Mouse (Mus musculus) spleen, postnatal 36 days (tissue): ENCODE data around the gene Stx3.

Experiments
- DNase-seq, 2 experiments: peaks; one replicate each; pipeline ENCODE4 v3.0.0; 2022; ENCODE audit warnings: low spot score in 2 of 2, mixed read lengths in 1 of 2

The Stx3 gene

DNA sequence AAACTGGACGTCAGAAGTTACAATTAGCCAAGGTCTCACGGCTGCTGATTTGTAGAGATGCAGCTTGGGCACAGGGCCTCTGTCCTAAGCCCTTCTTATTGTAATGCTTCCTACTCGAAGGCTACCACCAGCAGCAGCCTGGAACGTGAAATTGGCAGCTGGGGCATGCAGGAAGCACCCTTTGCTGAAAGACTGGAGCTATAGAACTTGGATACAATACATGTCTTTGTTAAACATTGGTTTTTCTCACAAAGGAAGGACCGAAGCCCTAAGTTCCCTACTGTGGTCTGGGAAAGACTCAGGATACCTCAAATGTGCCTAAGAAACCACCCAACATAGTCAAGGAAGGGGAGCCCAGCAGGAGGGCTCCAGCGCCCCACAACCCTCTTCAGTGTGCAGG lies 11.4 kb downstream of the Stx3 start:
- no peak for DNase-seq

DNA sequence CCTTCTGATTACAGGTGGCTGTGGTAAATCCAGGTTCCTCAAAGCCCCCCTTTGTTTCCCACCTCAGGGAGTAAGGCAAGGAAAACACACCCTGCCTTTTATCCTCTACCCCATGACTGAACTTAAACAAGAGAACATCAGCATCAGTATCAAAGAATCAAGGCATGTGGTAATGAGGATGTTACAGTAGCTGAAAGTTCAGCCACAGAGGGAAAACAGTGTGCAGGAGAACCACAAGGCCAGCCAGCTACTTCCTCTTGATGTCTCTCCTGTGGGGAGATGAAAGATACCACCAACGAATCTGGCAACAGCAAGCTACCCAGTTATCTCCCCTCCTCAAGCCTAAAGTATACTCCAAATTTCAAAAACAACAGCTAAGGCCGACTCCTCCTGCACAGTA lies 12.0 kb downstream of the Stx3 start:
- DNase-seq = peak; percentile 12 to 25

DNA sequence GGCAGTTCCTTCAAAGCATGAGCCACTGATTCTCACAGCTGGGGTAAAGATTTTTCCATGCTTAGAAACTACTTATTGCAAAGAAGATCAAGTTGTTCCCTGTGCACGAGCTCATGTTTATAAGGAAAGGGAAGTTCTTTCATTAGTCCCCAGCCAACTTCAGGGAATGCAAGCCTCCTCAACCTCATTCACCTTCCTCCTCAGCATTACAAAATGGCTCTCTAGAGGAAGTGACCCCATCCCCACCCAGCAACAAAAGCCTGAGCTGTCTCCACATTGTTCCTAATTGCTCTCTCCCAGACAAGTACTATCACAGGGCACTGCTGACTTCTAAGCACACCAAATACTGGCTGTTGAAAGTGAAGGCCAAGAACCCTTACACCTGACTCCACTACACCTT lies 14.8 kb downstream of the Stx3 start:
- no peak for DNase-seq

DNA sequence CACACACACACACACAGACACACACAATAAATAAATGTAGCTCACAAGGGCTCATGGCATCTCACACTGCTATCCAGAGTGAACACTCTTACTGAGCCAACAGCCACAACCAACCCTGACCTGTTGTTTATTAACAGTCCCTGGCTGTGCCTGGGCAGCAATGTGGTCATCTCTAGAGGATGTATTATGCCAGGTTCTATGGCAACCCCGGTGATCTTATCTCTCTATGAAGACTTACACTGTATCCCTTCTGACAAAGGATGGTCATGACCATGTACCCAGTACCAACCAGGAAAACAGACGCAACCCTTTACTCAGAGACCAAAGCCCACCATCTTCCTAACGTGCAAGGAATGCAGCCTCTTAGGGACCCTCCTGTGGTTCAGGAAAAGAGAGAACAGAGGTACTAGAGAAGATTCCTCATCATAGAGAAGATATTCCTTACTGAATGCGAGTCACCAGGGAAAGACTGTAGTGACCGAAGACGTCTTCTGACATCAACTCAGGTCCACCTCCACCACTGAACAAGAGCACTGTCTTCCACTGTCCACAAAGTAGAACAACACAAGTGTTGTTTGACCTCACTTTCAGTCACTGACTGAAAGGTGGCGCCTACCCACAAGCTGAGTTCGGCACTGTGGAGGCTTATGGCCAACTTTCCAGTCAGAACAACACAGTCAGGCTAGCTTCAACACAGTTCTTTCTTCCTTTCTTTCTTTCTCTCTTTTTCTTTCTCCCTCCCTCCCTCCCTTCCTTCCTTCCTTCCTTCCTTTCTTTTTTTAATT lies 18.5 kb downstream of the Stx3 start:
- DNase-seq = no peak

DNA sequence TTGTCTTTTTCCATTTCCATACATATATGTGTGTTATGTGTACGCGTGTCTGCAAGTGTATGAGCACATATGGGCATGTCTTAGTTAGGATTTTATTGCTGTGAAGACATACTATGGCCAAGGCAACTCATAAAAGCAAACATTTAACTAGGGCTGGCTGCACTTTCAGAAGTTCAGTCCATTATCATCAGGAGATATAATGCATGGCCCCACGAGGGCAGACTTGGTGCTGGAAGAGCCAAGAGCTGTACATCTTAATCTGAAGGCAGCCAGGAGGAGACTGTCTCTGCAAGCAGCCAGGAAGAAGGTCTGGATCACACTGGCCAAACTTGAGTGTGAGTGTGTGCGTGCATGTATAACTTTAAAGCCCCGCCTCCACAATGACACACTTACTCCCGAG lies 24.8 kb downstream of the Stx3 start:
- no peak for DNase-seq

DNA sequence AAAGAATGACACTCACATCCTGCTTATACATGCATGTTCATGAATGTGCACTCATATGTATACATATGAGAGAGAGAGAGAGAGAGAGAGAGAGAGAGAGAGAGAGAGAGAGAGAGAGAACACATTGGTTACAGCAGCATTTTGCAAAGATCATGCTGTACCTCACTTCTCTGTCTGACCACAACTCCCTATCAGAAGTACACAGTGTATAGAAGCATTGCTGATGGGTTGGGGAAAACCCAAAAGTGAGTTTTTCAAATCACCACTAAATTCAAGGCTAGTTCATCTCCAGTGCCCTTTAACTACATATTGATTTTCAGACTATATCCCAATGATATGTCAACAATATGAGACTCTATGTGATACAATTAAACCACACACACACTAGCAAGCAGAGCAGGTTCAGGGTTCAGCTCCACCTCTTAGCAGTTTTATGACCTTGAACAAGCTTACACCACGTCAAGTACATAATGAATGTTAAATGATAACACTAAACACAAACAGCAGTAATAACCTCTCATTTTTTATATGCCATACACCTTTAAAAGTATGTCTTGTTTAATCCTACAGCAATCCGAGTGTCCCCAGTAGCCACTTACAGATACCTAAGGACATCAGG lies 25.4 kb downstream of the Stx3 start:
- no peak for DNase-seq

DNA sequence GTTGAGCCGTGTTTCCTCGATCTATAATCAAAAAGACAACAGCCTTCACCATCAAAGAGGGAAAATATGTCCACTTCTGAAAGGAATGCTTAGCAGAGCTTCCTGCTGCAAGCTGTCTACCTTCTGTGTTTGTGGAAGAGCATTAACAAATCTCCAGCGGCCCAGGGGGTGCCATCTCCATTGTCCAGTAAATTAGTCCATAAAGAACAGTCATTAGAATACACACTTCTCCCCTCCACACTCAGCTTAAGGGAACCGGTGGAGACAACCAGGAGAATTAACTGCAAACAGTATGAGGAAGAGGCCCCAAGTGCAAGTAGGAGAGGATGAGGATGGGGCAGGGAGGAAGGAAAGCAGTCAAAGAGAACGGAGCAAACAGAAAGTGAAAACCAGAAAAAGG lies 27.4 kb downstream of the Stx3 start:
- DNase-seq = no peak

DNA sequence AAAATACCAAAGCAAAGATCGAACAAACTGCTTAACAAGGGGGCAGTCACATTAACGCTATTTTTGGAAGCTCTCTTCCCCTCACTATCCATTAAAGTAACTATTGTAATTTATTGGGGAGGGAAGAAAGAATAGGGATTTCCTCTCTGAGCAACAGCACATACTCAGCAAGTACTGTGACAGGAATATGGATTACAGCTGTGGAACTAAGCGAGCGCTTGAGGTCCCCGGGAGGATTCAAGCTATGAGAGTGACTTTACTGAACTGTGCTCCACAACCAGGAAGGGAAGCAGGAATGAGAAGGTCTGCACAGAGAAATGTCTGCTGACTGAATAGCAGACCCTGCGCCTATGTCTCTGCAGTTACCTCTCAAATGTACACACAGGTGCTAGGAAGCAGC lies 30.3 kb downstream of the Stx3 start:
- no peak for DNase-seq

DNA sequence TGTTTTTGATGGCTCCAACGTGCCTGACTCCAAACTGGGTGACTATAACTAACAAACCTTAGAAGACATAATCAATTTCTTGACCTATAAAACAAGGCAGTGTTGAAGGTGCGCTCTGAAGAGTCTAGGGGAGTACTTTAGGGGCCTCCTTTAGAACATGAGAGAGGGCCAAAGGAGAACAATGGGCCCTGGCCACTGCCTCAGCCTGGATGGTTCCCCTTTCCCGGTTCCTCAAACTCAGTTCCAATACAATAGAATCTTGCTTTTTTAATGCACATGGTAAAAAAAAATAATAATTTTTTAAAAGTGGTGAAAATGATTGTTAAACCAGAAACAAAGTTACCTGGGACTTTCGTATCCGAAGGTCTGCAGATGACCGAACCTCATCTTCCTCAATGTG lies 31.4 kb downstream of the Stx3 start:
- no peak for DNase-seq

DNA sequence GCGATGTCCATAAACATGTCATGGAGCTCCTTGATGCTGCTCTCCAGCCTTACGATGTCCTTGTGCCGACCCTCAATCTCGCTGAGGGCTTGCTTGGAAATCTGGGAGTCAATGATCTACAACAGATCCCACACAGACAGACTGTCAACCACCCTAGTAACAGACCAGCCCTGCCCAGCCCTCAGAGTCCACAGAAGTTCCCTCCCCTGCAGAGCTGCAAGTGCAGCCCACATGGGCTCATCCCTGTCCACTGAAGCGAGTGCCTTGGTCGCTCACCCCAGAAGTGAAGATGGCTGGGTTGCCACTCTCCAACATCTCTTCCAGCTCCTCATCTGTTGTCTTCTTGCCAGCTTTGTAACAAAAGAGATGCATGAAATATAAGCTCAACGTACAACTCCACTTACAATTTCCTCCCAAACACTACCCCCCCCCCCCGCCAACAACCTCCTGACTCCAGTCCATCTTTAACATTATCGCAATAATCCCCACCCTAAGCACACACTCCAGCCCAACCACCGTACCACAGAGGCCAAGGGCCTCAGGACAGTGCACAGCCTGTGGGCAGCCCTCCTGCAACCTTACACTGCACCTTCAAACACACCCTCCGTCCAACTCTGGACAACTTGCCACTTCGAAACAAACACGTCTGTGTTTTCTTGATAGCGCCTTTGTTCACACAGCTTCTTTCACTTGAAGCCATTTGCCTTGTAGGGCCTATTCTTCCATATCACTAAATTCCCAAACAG lies 33.6 kb downstream of the Stx3 start:
- DNase-seq = no peak

DNA sequence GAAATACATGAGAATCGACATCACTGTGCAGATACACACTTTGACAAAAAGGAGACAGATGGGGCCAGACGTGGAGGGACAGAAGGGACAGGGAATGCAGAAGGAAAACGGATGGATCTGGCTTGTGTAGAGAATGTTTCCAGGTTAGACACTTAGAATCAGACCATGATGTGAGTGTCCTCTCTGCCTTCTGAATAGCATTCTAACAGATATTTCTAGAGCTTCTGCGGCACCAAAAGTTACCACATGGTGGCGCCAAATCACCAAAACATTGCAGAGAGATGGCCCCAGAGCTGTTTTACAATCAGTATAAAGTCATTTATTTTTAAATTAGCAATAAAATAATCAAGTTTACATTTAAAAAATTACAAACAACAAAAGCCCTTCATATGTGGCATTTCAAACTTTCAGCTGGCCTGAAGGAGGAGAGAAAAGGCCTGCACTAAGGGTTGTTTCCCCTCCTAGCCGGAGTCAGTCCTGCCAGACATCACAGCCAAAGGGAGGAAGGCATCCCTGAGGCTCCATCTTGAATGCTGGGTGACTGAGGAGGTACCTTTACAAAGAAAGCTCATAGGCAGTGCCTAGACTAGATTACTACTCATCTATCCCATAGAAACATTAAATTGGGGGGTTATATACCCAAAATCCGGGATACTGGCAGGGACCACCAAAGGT lies 41.9 kb downstream of the Stx3 start:
- DNase-seq = peak; percentile 26 to 38

DNA sequence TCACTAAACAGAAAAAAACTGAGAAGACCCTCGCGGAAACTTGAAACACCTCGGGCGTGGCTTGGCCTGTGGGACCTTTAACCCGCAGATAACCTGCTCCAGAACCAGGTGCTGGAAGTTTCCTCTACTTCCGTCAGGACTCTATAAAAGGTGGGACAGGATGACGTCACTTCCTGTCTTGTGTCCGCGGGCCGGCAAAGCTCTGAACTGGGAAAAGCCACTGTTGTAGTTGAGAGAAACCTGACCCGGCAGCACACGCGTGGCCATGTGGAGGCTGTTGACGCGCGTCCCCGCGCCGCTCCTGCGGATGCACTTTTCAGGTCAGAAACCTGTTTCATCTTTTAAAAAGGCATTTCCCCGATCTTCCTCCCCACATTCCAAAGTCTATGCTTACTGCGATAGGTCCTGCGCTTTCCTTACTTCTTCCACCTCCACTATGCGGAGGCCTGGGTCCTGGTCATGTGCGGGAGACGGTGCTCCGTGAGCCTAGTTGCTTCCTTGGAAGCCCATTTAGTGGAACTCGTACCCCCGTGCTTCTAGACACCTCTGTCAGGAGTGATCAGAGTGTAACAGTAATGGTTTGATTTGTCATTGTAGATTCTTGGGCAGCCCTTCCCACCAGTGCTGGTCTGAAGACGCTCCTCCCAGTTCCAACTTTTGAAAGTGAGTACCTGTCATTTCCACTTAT lies 48.9 kb downstream of the Stx3 start, which contains the start of gene Mrpl16:
Mrpl16 (plus strand) TSS at position 187 of the 688 bp plus-strand sequence.
- peak; percentile 79 to 87 for DNase-seq

DNA sequence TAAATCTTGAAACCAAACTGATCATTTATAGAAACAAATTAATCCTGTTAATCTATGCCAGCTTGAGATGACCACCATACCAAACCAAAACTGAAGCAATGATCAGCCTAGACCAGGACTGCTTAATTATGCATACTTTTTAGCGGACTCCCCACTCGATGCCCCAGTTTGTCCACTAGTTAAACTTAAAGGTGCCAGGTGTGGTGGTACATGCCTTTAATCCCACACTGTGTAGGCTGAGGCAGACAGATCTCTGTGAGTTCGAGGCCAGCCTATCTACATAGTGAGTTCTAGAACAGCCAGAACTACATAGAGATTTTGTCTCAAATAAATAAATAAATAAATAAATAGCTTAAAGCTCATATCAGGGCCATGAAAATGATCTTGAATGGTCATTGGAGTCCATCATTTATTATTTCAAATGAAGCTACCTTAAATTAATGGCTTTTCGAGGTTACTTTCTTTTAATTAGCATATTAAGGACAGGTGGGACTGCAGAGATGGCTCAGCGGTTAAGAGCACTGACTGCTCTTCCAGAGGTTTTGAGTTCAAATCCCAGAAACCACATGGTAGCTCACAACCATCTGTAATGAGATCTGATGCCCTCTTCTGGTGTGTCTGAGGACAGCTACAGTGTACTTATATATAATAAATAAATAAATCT lies 49.8 kb downstream of the Stx3 start:
- no peak for DNase-seq

DNA sequence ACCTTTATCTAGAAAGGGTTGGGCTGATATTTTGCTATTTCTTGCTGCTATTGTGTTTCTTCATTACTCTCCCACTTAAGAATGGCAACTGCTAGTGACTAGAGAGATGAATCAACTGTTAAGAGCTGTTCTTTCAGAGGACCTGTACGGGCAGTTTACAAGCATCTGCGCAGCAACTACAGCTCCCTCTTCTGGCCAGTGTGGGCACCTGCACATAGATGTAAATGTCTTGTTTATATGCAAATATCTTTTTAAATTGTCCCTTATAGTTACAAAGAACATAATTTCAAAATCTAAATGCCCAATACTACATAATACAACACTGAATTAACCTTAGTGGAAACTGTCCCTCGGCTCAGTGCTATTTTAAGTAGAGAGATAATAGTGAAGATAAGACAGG lies 51.0 kb downstream of the Stx3 start:
- DNase-seq = peak; percentile 46 to 54

DNA sequence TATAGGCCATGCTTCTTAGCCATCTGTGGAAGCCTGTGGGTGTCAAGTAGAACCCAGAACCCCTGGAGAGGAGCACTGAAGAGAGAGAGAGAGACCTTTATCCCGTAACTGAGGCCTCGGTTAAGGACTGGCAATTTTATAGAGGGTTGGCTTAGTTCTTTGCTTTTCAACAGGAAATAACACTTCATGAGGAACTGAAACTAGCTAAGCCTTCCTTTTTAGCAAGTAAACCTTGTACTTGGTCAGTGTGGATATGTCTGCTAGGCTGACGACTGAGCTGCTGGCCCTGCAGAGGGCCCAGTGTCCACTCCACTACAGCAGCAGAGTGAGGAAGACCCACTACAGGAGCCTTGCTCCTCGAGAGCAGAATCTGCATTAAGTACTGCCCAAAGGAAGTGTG lies 52.8 kb downstream of the Stx3 start:
- peak; percentile 46 to 68 for DNase-seq

DNA sequence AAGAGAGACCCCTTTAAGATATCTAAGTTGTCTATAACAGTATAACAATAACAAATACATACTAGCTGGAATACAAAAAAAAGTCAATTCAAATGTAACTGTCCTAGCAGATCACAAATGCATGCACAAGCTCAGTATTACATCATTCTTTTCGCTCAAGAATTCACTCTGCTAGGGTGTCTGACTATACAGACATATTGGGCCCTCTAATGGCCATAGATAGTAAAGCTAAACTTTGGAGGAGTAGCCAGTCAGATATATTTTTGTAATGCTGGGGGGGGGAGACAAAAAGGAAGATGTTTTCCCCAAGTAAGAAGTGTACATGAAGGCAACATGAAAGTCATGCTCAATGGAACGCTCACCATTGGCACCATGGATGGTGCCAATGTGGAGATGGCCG lies 54.1 kb downstream of the Stx3 start:
- DNase-seq = peak in 1 of 2 experiments; percentile 11

DNA sequence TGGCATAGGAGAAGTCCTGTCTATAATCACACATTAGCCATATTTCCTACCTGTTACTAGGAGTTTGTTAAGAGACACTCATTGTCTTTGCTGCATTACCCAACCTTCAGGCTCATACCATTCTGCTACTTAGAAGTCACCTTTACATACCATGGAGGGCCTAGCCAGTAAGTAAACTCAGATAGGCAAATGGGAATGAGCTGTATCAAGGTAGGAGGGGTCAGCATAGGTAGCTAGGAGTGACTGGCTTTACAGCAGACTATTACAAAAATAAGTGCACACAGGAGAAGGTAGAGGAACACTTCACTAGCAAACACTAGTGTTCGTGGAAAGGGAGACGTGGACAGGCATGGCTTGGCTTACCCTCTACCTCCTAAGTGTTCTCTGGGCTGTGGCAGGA lies 71.9 kb downstream of the Stx3 start, which contains the start of gene Gif:
Gif (plus strand) TSS at position 257 of the 400 bp plus-strand sequence.
- DNase-seq = no peak

DNA sequence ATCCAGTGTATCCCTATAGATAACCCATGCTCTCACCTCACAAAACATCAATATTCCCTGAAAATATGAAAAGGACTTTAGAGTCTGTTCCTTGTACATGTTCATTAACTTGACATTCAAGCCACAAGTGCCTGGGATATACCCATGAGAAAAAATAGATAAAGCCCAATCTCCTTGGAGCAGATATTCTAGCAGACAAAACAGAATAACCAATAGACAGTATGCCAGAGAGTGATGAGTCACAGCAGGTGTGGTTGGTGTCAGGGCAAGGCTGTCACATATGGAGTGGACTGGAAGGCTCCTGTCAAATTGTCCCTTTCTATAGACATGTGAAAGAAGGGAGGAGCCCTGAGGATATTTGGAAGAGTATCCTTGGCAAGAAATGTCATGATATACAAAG lies 73.5 kb downstream of the Stx3 start:
- no peak for DNase-seq

DNA sequence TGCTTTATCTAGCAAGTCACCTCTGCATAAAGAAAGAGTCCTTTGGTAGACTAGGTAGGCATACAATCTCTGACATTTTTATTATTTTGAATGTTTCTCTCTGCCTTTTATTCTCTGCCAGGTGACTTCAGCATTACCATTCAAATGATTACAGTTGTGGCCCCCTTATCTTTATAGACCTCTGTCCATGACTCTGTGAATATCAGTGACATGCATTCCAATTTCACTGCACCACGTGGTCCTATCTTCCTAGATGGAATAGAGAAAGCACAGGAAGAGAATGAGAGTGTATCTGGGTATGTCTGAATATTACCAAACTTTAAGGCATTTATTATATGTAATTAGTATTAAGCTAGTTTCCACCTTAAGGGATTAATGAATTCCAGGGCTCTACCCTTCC lies 82.7 kb downstream of the Stx3 start:
- DNase-seq = no peak

DNA sequence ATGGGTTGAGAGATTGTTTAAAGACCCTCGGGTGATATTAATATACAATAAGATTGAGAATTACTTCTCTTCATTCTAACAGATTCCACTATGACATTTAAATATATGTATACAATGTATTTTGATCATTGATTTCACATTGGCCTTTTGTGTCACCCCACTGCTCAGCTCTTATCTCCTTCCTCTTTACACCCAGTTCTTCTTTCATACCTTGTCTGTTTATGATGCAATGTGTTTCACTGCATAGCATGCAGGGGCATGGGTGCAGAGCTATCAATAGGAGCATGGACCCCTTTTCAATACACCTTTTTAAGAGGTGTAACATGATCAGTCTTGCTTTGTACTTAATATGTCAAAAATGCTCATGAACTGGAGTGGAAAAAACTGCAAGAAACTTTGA lies 88.9 kb downstream of the Stx3 start:
- DNase-seq = no peak

DNA sequence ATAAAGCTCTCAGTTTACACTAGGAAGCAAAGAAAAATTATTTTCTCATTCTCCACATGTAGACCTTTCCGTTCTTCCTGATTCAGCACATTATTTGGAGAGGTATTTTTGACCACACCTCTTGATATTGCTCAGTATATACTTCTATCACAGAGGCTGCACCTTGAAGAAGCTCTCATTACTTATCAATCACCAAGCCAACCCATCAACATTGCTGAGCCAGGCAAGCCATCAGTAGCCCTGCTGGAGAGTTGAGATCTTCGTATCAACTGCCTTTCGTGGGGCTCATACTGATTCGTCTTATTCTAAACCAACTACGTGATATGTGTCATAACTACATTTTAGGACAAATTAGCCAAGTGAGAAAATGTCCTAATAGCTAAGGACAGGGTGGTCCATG lies 91.9 kb downstream of the Stx3 start:
- DNase-seq = no peak
